30 mouse cellular contexts compared by ENCODE assay signal in the genomic region with DNA sequence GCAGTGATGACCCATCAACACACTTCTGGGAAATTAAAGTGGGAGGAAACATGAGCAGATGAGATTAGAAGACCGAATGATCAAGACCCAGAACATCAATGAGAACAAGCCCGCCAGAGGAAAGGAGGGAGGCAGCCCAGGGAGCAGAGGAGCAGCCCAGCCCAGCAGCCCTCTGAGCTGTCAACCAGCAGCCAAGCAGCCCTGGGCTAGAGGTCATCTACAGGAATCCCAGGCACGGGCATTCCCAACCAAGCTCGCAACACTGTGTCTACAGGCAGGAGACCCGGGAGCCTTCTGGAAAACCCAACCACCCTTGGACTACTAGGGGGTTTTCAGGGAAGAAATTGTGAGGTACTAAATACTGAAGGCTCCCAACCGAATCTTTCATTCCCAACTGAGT. TPM values are rescaled to one million over a fixed set of nuclear protein-coding genes. Genes with fewer than 3 reads are reported as not detected.
A peak's percentile ranks its signal among the peaks of the same experiment; 100 is the strongest.
DNase-seq lines count a peak whose midpoint lies in the region; ATAC-seq and TF ChIP-seq lines count a peak whose summit lies in the region.
"Had no signal": no experiment of that assay in that cellular context is flagged by ENCODE, and none has a peak within 500 bp of the region (broad histone marks: within the 10 kb centered on the region; RNA-seq: fewer than 3 reads in every experiment).

No protein-coding gene starts in this region.

- ATAC-seq in heart, embryonic 11.5 days (replicated peaks; ENCODE audit: insufficient number of reproducible peaks, low FRiP score, low TSS enrichment): no peak
- ATAC-seq in lung, postnatal 0 days: no peak
- ATAC-seq: forebrain, embryonic 14.5 days; forebrain, postnatal 0 days; hindbrain, postnatal 0 days; inflammation-experienced regulatory T-cells, adult 6 months; intestine, embryonic 16.5 days; Patski had no signal

- no peak for TF ChIP-seq CTCF in heart, adult 2 months (IDR thresholded peaks at IDR 0.05)
- no peak for TF ChIP-seq CTCF in lung, postnatal 0 days (IDR thresholded peaks at IDR 0.05)

- H3K4me1 ChIP-seq in heart, embryonic 10.5 days: peaks cover 58% of the 10 kb centered on the region
- peaks cover 50% of the 10 kb centered on the region for H3K4me1 ChIP-seq in heart, embryonic 11.5 days (ENCODE audit: control insufficient read depth, insufficient read depth, low read length)
- peaks cover 18% of the 10 kb centered on the region for H3K4me1 ChIP-seq in heart, adult 2 months (ENCODE audit: control insufficient read depth, insufficient read depth, low read length)
- H3K4me1 ChIP-seq in lung, postnatal 0 days (ENCODE audit: insufficient read depth, low read depth, low read length): peaks cover 14% of the 10 kb centered on the region

- no peaks in the 10 kb centered on the region for H3K27me3 ChIP-seq in heart, embryonic 10.5 days (ENCODE audit: insufficient read depth, poor library complexity, severe bottlenecking)
- no peaks in the 10 kb centered on the region for H3K27me3 ChIP-seq in heart, embryonic 11.5 days (ENCODE audit: control insufficient read depth, insufficient read depth, low read length)
- H3K27me3 ChIP-seq in heart, adult 2 months (ENCODE audit: control insufficient read depth, insufficient read depth, low read length): no peaks in the 10 kb centered on the region
- no peaks in the 10 kb centered on the region for H3K27me3 ChIP-seq in lung, postnatal 0 days (replicated peaks; ENCODE audit: insufficient read depth, low read length)
- H3K27me3 ChIP-seq: CH12.LX; embryonic facial prominence, embryonic 12.5 days; embryonic facial prominence, embryonic 15.5 days; heart, embryonic 12.5 days; Patski had no signal

- no peak overlapping the region for H3K4me2 ChIP-seq in heart, embryonic 11.5 days
- H3K4me2 ChIP-seq in lung, postnatal 0 days (replicated peaks; ENCODE audit: low read depth, low read length): no peak overlapping the region
- H3K4me2 ChIP-seq: embryonic facial prominence, embryonic 12.5 days; embryonic facial prominence, embryonic 15.5 days; heart, embryonic 12.5 days; hindbrain, embryonic 14.5 days had no signal

- peak; percentile 81 for DNase-seq in heart, embryonic 10.5 days (ENCODE audit: low spot score)
- peak; percentile 36 to 39 for DNase-seq in heart, postnatal 10 days
- no peak for DNase-seq in heart, adult 2 months
- DNase-seq in lung, postnatal 10 days: peak; percentile 19
- DNase-seq in lung, postnatal 0 days (ENCODE audit: low spot score): no peak
- peak; percentile 35 for DNase-seq in 416B (ENCODE audit: low read depth)
- no peak for DNase-seq in adrenal gland, adult 2 months
- DNase-seq: adrenal gland, postnatal 10 days; adrenal gland, postnatal 36 days; B cell, adult 2 months; cerebellum, adult 18-20 months; cerebellum, adult 9-10 months; cerebellum, postnatal 25 days; forebrain, postnatal 0 days; gastrocnemius, adult 2 months; gastrocnemius, postnatal 14 days; heart, adult 18-20 months; heart, postnatal 36 days had no signal

- intact Hi-C loops in heart, postnatal 10 days (cut with DNase I): loop anchor here (5.0 kb wide), 1 partner anchor 37 kb away; no protein-coding TSS in a partner anchor
- intact Hi-C loops in heart, adult 2 months (cut with DNase I): no loop called here

- H3K36me3 ChIP-seq in heart, embryonic 10.5 days: no peaks in the 10 kb centered on the region
- no peaks in the 10 kb centered on the region for H3K36me3 ChIP-seq in heart, embryonic 11.5 days (ENCODE audit: control insufficient read depth, insufficient read depth, low read length)
- H3K36me3 ChIP-seq in heart, adult 2 months (ENCODE audit: control insufficient read depth, insufficient read depth, low read length): no peaks in the 10 kb centered on the region
- H3K36me3 ChIP-seq in lung, postnatal 0 days (ENCODE audit: insufficient read depth, low read length): no peaks in the 10 kb centered on the region
- H3K36me3 ChIP-seq: embryonic facial prominence, embryonic 15.5 days; heart, embryonic 12.5 days had no signal

- no peaks in the 10 kb centered on the region for H3K9me3 ChIP-seq in heart, embryonic 10.5 days
- no peaks in the 10 kb centered on the region for H3K9me3 ChIP-seq in heart, embryonic 11.5 days (replicated peaks; ENCODE audit: control insufficient read depth, low read length)
- no peaks in the 10 kb centered on the region for H3K9me3 ChIP-seq in lung, postnatal 0 days (ENCODE audit: low read length)
- H3K9me3 ChIP-seq: embryonic facial prominence, embryonic 12.5 days; embryonic facial prominence, embryonic 15.5 days; G1E; heart, embryonic 12.5 days had no signal

- H3K9ac ChIP-seq in heart, embryonic 11.5 days (ENCODE audit: low read depth, low read length): no peak overlapping the region
- H3K9ac ChIP-seq in heart, adult 2 months (ENCODE audit: low read depth, low read length): no peak overlapping the region
- H3K9ac ChIP-seq in lung, postnatal 0 days (replicated peaks; ENCODE audit: low read depth): no peak overlapping the region
- H3K9ac ChIP-seq: embryonic facial prominence, embryonic 12.5 days; embryonic facial prominence, embryonic 15.5 days; forebrain, postnatal 0 days; heart, embryonic 12.5 days; hindbrain, embryonic 14.5 days had no signal

- H3K27ac ChIP-seq in heart, embryonic 10.5 days: no peak overlapping the region; the same call in 1 of the 2 replicates
- no peak overlapping the region for H3K27ac ChIP-seq in heart, embryonic 11.5 days (ENCODE audit: low read depth, low read length)
- H3K27ac ChIP-seq in heart, adult 2 months: no peak overlapping the region
- H3K27ac ChIP-seq in lung, postnatal 0 days (ENCODE audit: low read length): no peak overlapping the region
- H3K27ac ChIP-seq: embryonic facial prominence, embryonic 12.5 days; embryonic facial prominence, embryonic 15.5 days; gastrocnemius, adult 2 months; hindbrain, embryonic 14.5 days; hindbrain, postnatal 0 days had no signal

- WGBS in heart, embryonic 10.5 days: 37% methylated on average over 6 of the region's 6 CpGs
- 31% methylated on average over 6 of the region's 6 CpGs for WGBS in heart, embryonic 11.5 days (ENCODE audit: insufficient replicate concordance)
- WGBS in heart, adult 2 months: 40% methylated on average over 6 of the region's 6 CpGs
- WGBS in lung, postnatal 0 days: 57% methylated on average over 6 of the region's 6 CpGs

- no peaks in the 10 kb centered on the region for H3K79me2 ChIP-seq in heart, adult 2 months (replicated peaks; ENCODE audit: control insufficient read depth, insufficient read depth, low read length)

- H3K4me3 ChIP-seq in heart, embryonic 10.5 days: no peak overlapping the region
- H3K4me3 ChIP-seq in heart, embryonic 11.5 days (ENCODE audit: low read depth, low read length): no peak overlapping the region
- no peak overlapping the region for H3K4me3 ChIP-seq in heart, adult 2 months
- H3K4me3 ChIP-seq in lung, postnatal 0 days (ENCODE audit: low read depth, low read length): no peak overlapping the region
- H3K4me3 ChIP-seq: embryonic facial prominence, embryonic 12.5 days; embryonic facial prominence, embryonic 15.5 days; gastrocnemius, adult 2 months; heart, embryonic 12.5 days had no signal

- TF ChIP-seq EP300 in heart, adult 2 months (IDR thresholded peaks at IDR 0.05; ENCODE audit: insufficient read depth, low read depth, low read length): no peak
- no peak for TF ChIP-seq EP300 in lung, postnatal 0 days (IDR thresholded peaks at IDR 0.05)

- no peak for TF ChIP-seq POLR2A in heart, adult 2 months (IDR thresholded peaks at IDR 0.05; ENCODE audit: insufficient read depth, low read depth, low read length)

RNA-seq across cellular contexts. Expression of gene Ppcdc, which starts 15.9 kb away (rescaled TPM):
- 21.3 and 21.5 TPM in 2 replicates for polyA plus RNA-seq in heart, embryonic 10.5 days (2016; fragmentation: Nextera tagmentation; extraction: Ambion mirVana)
- polyA plus RNA-seq in heart, embryonic 11.5 days (2014; fragmentation: Nextera tagmentation; extraction: Ambion mirVana): 18.7 and 21.8 TPM in 2 replicates
- 1 to 10 TPM; 5.7 to 9.5 TPM for total RNA-seq in heart, postnatal 10 days (2021)
- 1 to 10 TPM; 7.3 to 7.6 TPM for total RNA-seq in heart, adult 2 months (2021)
- polyA plus RNA-seq in heart, adult 2 months (2012; rRNA removed): 16.9 and 22.9 TPM in 2 replicates
- 25.9 and 29.2 TPM in 2 replicates for polyA plus RNA-seq in lung, postnatal 0 days (2015; fragmentation: Nextera tagmentation; extraction: Ambion mirVana)
- total RNA-seq in adrenal gland, adult 2 months (2021): 10 to 100 TPM; 21.7 to 21.9 TPM
- 38.0 and 43.9 TPM in 2 replicates for polyA plus RNA-seq in adrenal gland, adult 2 months (2012; rRNA removed)

RNA-seq across cellular contexts. Expression of gene Scamp5, which starts 43.8 kb away (rescaled TPM):
- 11.3 and 11.4 TPM in 2 replicates for polyA plus RNA-seq in heart, embryonic 10.5 days (2016; fragmentation: Nextera tagmentation; extraction: Ambion mirVana)
- 5.8 and 7.9 TPM in 2 replicates for polyA plus RNA-seq in heart, embryonic 11.5 days (2014; fragmentation: Nextera tagmentation; extraction: Ambion mirVana)
- 1 to 10 TPM; 9.5 to 9.6 TPM for total RNA-seq in heart, postnatal 10 days (2021)
- 1 to 10 TPM; 3.9 to 4.9 TPM for total RNA-seq in heart, adult 2 months (2021)
- polyA plus RNA-seq in heart, adult 2 months (2012; rRNA removed): 15.9 and 21.4 TPM in 2 replicates
- 3.5 and 4.0 TPM in 2 replicates for polyA plus RNA-seq in lung, postnatal 0 days (2015; fragmentation: Nextera tagmentation; extraction: Ambion mirVana)
- 10 to 100 TPM in 1 of 2 experiments, 1 to 10 TPM in 1; 8.4 to 18.1 TPM for total RNA-seq in adrenal gland, adult 2 months (2021)
- 21.0 and 21.7 TPM in 2 replicates for polyA plus RNA-seq in adrenal gland, adult 2 months (2012; rRNA removed)
- polyA plus RNA-seq: inflammation-experienced regulatory T-cells, adult 6 months had no signal

Comparison
In these comparisons a context has a peak if more than half of its experiments do, and no peak if none do; other contexts are left out.
1. DNase-seq: peak in heart, embryonic 10.5 days (single experiment), heart, postnatal 10 days (2 of 2), lung, postnatal 10 days (single experiment) and 416B (single experiment); none in heart, adult 2 months (0 of 2), lung, postnatal 0 days (single experiment) and adrenal gland, adult 2 months (single experiment).